Mouse (Mus musculus): ENCODE results near the gene Cdh12. TPM values are rescaled to one million over a fixed set of nuclear protein-coding genes. Genes with fewer than 3 reads are reported as not detected.

The Cdh12 gene
- polyA plus RNA-seq, 1 experiment: not detected

GRCm38 (mm10) chr15:20893471-20893870 is 444.4 kb downstream of the Cdh12 start:
- H3ac ChIP-seq (ENCODE audit: control insufficient read depth, insufficient read length, low read depth): no peak overlapping the region
- TF ChIP-seq USF1 (IDR thresholded peaks at IDR 0.05; ENCODE audit: low read depth): no peak
- TF ChIP-seq CEBPB (IDR thresholded peaks at IDR 0.05; ENCODE audit: low read depth): no peak
- TF ChIP-seq MYOG (IDR thresholded peaks at IDR 0.05; ENCODE audit: control insufficient read depth, extremely low read depth, insufficient read length): no peak
- no peak for TF ChIP-seq MYOD1 (IDR thresholded peaks at IDR 0.05; ENCODE audit: control insufficient read depth, insufficient read length, low read depth)
- TF ChIP-seq FOSL1 (IDR thresholded peaks at IDR 0.05; ENCODE audit: insufficient read depth, low read length, poor library complexity, severe bottlenecking): no peak
- TF ChIP-seq CTCF (IDR thresholded peaks at IDR 0.05; ENCODE audit: control insufficient read depth, insufficient read depth, insufficient read length): no peak
- no peak for TF ChIP-seq MAX (IDR thresholded peaks at IDR 0.05)
- H3K79me3 ChIP-seq (ENCODE audit: low read depth): no peaks in the 10 kb centered on the region
- no peak overlapping the region for H3K4me3 ChIP-seq (ENCODE audit: insufficient read depth, poor library complexity, severe bottlenecking)
- no peaks in the 10 kb centered on the region for H3K79me2 ChIP-seq (ENCODE audit: control insufficient read depth, insufficient read depth)
- no peaks in the 10 kb centered on the region for H3K27me3 ChIP-seq (ENCODE audit: control insufficient read depth, insufficient read depth, insufficient read length)
- H3K36me3 ChIP-seq (ENCODE audit: control insufficient read depth, insufficient read depth): no peaks in the 10 kb centered on the region

- no peak overlapping the region for H3ac ChIP-seq (ENCODE audit: control insufficient read depth, insufficient read length, low read depth)
- no peaks in the 10 kb centered on the region for H3K27me3 ChIP-seq (ENCODE audit: control insufficient read depth, insufficient read depth, insufficient read length)
- no peaks in the 10 kb centered on the region for H3K36me3 ChIP-seq (ENCODE audit: control insufficient read depth, insufficient read depth)
- H3K79me2 ChIP-seq (ENCODE audit: control insufficient read depth, insufficient read depth): no peaks in the 10 kb centered on the region
- H3K79me3 ChIP-seq (ENCODE audit: low read depth): no peaks in the 10 kb centered on the region
- TF ChIP-seq MAX (IDR thresholded peaks at IDR 0.05): no peak
- no peak for TF ChIP-seq USF1 (IDR thresholded peaks at IDR 0.05; ENCODE audit: low read depth)
- TF ChIP-seq MYOG (IDR thresholded peaks at IDR 0.05; ENCODE audit: control insufficient read depth, extremely low read depth, insufficient read length): no peak
- no peak for TF ChIP-seq MYOD1 (IDR thresholded peaks at IDR 0.05; ENCODE audit: control insufficient read depth, insufficient read length, low read depth)
- no peak for TF ChIP-seq CTCF (IDR thresholded peaks at IDR 0.05; ENCODE audit: control insufficient read depth, insufficient read depth, insufficient read length)
- no peak for TF ChIP-seq CEBPB (IDR thresholded peaks at IDR 0.05; ENCODE audit: low read depth)
- no peak for TF ChIP-seq FOSL1 (IDR thresholded peaks at IDR 0.05; ENCODE audit: insufficient read depth, low read length, poor library complexity, severe bottlenecking)
- H3K4me3 ChIP-seq (ENCODE audit: insufficient read depth, poor library complexity, severe bottlenecking): no peak overlapping the region
These were observed 453.5 kb downstream of the Cdh12 start for GRCm38 (mm10) chr15:20902568-20902967.

GRCm38 (mm10) chr15:20928221-20928620 is 479.2 kb downstream of the Cdh12 start:
- TF ChIP-seq MYOD1 (IDR thresholded peaks at IDR 0.05; ENCODE audit: control insufficient read depth, insufficient read length, low read depth): no peak
- TF ChIP-seq MYOG (IDR thresholded peaks at IDR 0.05; ENCODE audit: control insufficient read depth, extremely low read depth, insufficient read length): no peak
- no peak for TF ChIP-seq CTCF (IDR thresholded peaks at IDR 0.05; ENCODE audit: control insufficient read depth, insufficient read depth, insufficient read length)
- no peak for TF ChIP-seq USF1 (IDR thresholded peaks at IDR 0.05; ENCODE audit: low read depth)
- no peak overlapping the region for H3K4me3 ChIP-seq (ENCODE audit: insufficient read depth, poor library complexity, severe bottlenecking)
- no peaks in the 10 kb centered on the region for H3K27me3 ChIP-seq (ENCODE audit: control insufficient read depth, insufficient read depth, insufficient read length)
- H3K79me2 ChIP-seq (ENCODE audit: control insufficient read depth, insufficient read depth): no peaks in the 10 kb centered on the region
- H3ac ChIP-seq (ENCODE audit: control insufficient read depth, insufficient read length, low read depth): no peak overlapping the region
- no peaks in the 10 kb centered on the region for H3K36me3 ChIP-seq (ENCODE audit: control insufficient read depth, insufficient read depth)
- H3K79me3 ChIP-seq (ENCODE audit: low read depth): no peaks in the 10 kb centered on the region

- no peak overlapping the region for H3ac ChIP-seq (ENCODE audit: control insufficient read depth, insufficient read length, low read depth)
- no peaks in the 10 kb centered on the region for H3K79me2 ChIP-seq (ENCODE audit: control insufficient read depth, insufficient read depth)
- no peaks in the 10 kb centered on the region for H3K79me3 ChIP-seq (ENCODE audit: low read depth)
- H3K36me3 ChIP-seq (ENCODE audit: control insufficient read depth, insufficient read depth): no peaks in the 10 kb centered on the region
- H3K27me3 ChIP-seq (ENCODE audit: control insufficient read depth, insufficient read depth, insufficient read length): no peaks in the 10 kb centered on the region
- H3K4me3 ChIP-seq (ENCODE audit: insufficient read depth, poor library complexity, severe bottlenecking): no peak overlapping the region
- TF ChIP-seq MAX (IDR thresholded peaks at IDR 0.05): no peak
These were observed 494.9 kb downstream of the Cdh12 start for GRCm38 (mm10) chr15:20944000-20944399.

GRCm38 (mm10) chr15:20967463-20967862 is 518.4 kb downstream of the Cdh12 start:
- Histone ChIP-seq H3K79me2 (ENCODE audit: control insufficient read depth, insufficient read depth) (no peaks in the 10 kb centered on the region), H3K4me3 (ENCODE audit: insufficient read depth, poor library complexity, severe bottlenecking) (no peak overlapping the region), H3ac (ENCODE audit: control insufficient read depth, insufficient read length, low read depth) (no peak overlapping the region), H3K36me3 (ENCODE audit: control insufficient read depth, insufficient read depth) (no peaks in the 10 kb centered on the region), H3K79me3 (ENCODE audit: low read depth) (no peaks in the 10 kb centered on the region), H3K27me3 (ENCODE audit: control insufficient read depth, insufficient read depth, insufficient read length) (no peaks in the 10 kb centered on the region)
- TF ChIP-seq FOSL1 (IDR thresholded peaks at IDR 0.05; ENCODE audit: insufficient read depth, low read length, poor library complexity, severe bottlenecking) (no peak), USF1 (IDR thresholded peaks at IDR 0.05; ENCODE audit: low read depth) (no peak), CTCF (IDR thresholded peaks at IDR 0.05; ENCODE audit: control insufficient read depth, insufficient read depth, insufficient read length) (no peak), MYOG (IDR thresholded peaks at IDR 0.05; ENCODE audit: control insufficient read depth, extremely low read depth, insufficient read length) (no peak), MAX (IDR thresholded peaks at IDR 0.05) (no peak), CEBPB (IDR thresholded peaks at IDR 0.05; ENCODE audit: low read depth) (no peak), MYOD1 (IDR thresholded peaks at IDR 0.05; ENCODE audit: control insufficient read depth, insufficient read length, low read depth) (no peak)

GRCm38 (mm10) chr15:20971041-20971440 is 522.0 kb downstream of the Cdh12 start:
- no peak overlapping the region for H3K4me3 ChIP-seq (ENCODE audit: insufficient read depth, poor library complexity, severe bottlenecking)
- no peaks in the 10 kb centered on the region for H3K79me3 ChIP-seq (ENCODE audit: low read depth)
- no peaks in the 10 kb centered on the region for H3K27me3 ChIP-seq (ENCODE audit: control insufficient read depth, insufficient read depth, insufficient read length)
- H3K36me3 ChIP-seq (ENCODE audit: control insufficient read depth, insufficient read depth): no peaks in the 10 kb centered on the region
- no peak overlapping the region for H3ac ChIP-seq (ENCODE audit: control insufficient read depth, insufficient read length, low read depth)
- no peaks in the 10 kb centered on the region for H3K79me2 ChIP-seq (ENCODE audit: control insufficient read depth, insufficient read depth)
- TF ChIP-seq FOSL1 (IDR thresholded peaks at IDR 0.05; ENCODE audit: insufficient read depth, low read length, poor library complexity, severe bottlenecking) (no peak), MYOD1 (IDR thresholded peaks at IDR 0.05; ENCODE audit: control insufficient read depth, insufficient read length, low read depth) (no peak), MYOG (IDR thresholded peaks at IDR 0.05; ENCODE audit: control insufficient read depth, extremely low read depth, insufficient read length) (no peak), CEBPB (IDR thresholded peaks at IDR 0.05; ENCODE audit: low read depth) (no peak), CTCF (IDR thresholded peaks at IDR 0.05; ENCODE audit: control insufficient read depth, insufficient read depth, insufficient read length) (no peak), MAX (IDR thresholded peaks at IDR 0.05) (no peak), USF1 (IDR thresholded peaks at IDR 0.05; ENCODE audit: low read depth) (no peak)

All from C2C12 (cell line).